Mouse (Mus musculus) brain, embryonic 18.5 days (tissue): Measurements from ENCODE around the gene Wbp1.

Source experiments
- DNase-seq: peaks from one replicate; pipeline ENCODE4 v3.0.0-alpha.2; 2012; ENCODE audit warnings: low read depth, low spot score

The Wbp1 gene

GRCm38 (mm10) chr6:83116373-83117164 lies 4.8 kb downstream of the Wbp1 start:
- no peak for DNase-seq

GRCm38 (mm10) chr6:83115682-83116372 lies 5.5 kb downstream of the Wbp1 start:
- DNase-seq: no peak

GRCm38 (mm10) chr6:83115011-83115671 lies 6.2 kb downstream of the Wbp1 start, which contains the start of gene Mogs:
TSS of gene Mogs (plus strand) at chr6:83115496.
- no peak for DNase-seq

GRCm38 (mm10) chr6:83111510-83112136 lies 9.7 kb downstream of the Wbp1 start:
- DNase-seq: no peak

- DNase-seq: no peak
Observed at GRCm38 (mm10) chr6:83108762-83109668, 12.3 kb downstream of the Wbp1 start, which contains the start of gene Mrpl53. TSS of gene Mrpl53 (plus strand) at chr6:83109040.

- DNase-seq: no peak
Observed at GRCm38 (mm10) chr6:83107566-83108400, 13.6 kb downstream of the Wbp1 start.

- no peak for DNase-seq
Observed at GRCm38 (mm10) chr6:83104158-83104557, 17.2 kb downstream of the Wbp1 start.

GRCm38 (mm10) chr6:83103130-83103650 lies 18.2 kb downstream of the Wbp1 start:
- no peak for DNase-seq

- DNase-seq: no peak
Observed at GRCm38 (mm10) chr6:83101688-83102556, 19.4 kb downstream of the Wbp1 start.

GRCm38 (mm10) chr6:83101316-83101687 lies 20.1 kb downstream of the Wbp1 start, which contains the start of the genes Ccdc142 and Gm42688:
TSS of gene Ccdc142 (plus strand) at chr6:83101601.
TSS of gene Gm42688 (plus strand) at chr6:83101617.
- peak; percentile 83 for DNase-seq

GRCm38 (mm10) chr6:83098411-83098810 lies 22.9 kb downstream of the Wbp1 start:
- DNase-seq: no peak

- no peak for DNase-seq
Observed at GRCm38 (mm10) chr6:83095968-83096367, 25.4 kb downstream of the Wbp1 start.

GRCm38 (mm10) chr6:83092416-83093127 lies 28.8 kb downstream of the Wbp1 start:
- DNase-seq: no peak

GRCm38 (mm10) chr6:83087926-83088260 lies 33.5 kb downstream of the Wbp1 start:
- no peak for DNase-seq

GRCm38 (mm10) chr6:83087205-83087925 lies 34.0 kb downstream of the Wbp1 start:
- no peak for DNase-seq

- DNase-seq: no peak
Observed at GRCm38 (mm10) chr6:83086121-83087035, 35.0 kb downstream of the Wbp1 start, which contains the start of gene Lbx2. TSS of gene Lbx2 (plus strand) at chr6:83086367.
